Mouse (Mus musculus) cerebellum, adult 11 months (tissue): ENCODE results near the gene Zfp14.
A peak's percentile ranks its signal among the peaks of the same experiment; 100 is the strongest.

Experiments used
- DNase-seq: peaks from one replicate; pipeline ENCODE4 v3.0.0; 2022

Gene Zfp14

DNA sequence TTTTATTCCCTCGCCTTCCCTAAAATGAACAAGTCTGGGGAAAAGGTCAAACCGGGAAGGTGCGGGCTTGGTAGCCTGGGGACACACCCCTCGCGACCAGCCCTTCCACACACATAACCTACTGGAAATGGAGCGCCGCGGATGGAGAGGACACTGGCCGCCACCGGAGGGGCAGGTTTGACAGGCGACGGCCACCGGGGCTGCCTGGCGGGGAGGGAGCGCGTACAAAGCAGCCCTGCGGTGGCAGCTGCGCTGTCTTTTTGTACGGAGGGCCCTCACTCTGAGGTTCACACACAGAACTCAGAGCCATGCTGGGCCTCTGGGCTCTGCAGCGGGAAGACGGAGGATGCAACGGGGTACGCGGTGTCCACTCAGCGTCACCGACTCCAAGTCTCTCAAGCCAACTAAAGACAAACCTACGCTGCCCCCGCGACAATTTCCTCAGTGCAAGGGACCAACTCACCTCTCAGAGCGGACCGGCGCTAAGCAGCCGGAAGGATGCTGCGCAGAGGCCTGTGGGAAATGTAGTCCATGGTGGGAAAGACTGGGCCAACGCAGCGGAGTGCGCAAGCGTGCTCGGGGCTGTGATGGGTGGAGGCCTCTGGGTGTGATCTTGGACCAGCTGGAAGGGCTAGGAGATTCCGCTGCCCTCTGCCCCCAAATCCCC, at the start of gene Zfp14:
Gene Zfp14, minus strand, starts transcription at position 499 of the 667 bp plus-strand sequence.
- peak; percentile 89 for DNase-seq

DNA sequence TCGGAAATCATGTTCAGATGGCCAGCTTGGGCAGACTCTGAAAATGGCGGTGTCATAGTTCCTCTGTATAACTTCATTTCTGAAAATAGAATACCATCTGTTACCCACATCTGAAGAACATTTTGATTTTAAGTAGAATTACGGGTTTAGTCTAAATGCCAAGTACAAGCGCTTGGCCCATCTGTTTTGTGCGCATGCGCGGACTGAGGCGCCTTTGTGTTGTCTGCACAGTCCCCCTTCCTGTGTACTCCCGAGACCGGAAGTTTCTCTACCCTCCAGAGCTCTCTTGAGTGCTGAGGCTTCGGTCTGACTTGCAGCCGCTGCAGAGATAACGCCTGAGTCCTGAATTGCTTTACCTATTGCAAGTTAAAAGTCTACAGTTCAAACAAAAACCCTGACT, 48.1 kb upstream of the Zfp14 start:
- DNase-seq, result peak; percentile 68

DNA sequence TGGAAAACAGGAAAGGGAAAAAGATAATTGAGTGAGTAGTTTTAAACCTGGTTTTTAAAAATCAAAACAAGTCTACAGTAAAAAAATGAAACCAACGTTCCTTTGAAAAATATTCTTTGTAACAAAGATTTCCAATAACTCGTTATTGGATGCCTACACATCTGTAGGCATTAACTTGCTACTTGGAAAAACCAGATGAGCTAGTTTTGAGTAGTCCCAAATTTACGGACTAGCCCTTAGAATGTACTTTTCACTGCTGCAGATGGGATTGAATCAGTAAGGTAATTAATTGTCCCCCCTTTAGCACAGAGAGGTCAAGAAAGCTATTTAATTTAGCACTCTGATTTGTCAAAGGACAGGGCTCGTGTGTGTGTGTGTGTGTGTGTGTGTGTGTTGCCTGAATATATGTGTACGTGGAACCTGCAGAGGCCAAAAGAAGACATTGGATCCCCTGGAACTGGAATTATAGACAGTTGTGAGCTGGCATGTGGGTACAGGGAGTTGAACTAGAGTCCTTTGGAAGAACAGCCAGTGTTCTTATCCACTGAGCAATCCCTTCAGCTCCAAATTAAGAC, 44.5 kb upstream of the Zfp14 start:
- no peak for DNase-seq

DNA sequence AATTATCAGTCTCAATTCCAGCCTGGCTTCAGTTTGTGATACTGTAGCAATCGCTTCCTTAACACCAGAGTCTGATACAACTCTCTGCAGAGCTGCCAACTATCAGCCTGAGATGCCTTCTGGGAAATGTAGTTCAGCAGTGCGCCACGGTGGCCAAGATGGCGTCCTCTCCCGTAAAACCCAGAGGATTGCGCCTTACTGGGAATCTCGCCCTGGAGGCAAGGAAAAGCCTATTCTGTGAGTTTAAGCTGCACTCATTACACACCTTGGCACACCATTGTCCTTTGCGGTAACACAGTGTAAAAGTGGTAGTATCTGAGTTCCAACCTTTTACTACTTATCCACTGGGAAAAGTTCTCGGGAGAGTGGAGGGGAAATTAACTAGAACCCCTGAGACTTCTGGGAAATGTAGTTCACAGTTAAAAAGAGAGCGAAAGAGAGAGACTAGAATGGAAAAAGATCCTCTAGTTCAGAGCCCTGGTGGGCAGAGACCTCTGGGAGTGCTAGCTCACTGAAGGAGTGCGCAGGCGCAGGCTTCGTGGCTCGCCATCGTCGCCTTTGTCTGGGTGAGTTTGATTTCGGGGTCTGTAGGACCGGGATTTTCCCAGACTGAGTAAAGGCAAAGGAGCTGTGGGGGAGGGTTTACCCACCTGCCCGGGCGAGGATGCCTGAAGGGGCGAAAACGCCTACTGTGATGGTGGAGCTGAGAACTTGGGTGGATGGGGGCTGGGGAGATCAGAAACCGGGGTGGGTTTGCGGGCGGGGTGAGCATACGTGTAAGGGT, 43.7 kb upstream of the Zfp14 start, which contains the start of gene Zfp260:
Gene Zfp260, plus strand, starts transcription at position 132 of the 784 bp plus-strand sequence.
- DNase-seq, result peak; percentile 81

DNA sequence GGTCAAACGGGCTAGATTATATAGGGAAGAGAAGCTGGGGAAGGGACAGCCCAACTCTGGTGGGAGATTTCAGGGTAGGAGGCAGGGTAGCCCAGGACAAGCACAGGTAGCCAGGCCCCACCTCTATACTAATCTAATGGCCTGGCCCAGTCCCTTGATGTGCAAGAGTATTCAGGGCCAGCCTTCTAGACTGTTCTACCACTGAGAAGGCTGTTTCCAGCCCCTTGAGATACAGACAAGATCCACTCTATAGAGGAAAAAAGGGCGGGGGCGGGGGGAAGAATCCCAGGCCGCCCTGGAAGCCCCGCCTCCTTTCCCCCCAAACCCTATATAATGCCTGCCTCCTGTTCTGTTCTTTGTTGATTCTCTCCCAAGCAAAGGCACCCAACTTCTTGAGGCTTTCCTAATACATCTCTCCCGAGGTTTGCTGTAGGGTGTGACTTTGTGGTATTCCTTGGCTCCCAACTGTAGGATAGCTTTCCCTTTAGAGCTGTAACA, 42.8 kb upstream of the Zfp14 start:
- no peak for DNase-seq

DNA sequence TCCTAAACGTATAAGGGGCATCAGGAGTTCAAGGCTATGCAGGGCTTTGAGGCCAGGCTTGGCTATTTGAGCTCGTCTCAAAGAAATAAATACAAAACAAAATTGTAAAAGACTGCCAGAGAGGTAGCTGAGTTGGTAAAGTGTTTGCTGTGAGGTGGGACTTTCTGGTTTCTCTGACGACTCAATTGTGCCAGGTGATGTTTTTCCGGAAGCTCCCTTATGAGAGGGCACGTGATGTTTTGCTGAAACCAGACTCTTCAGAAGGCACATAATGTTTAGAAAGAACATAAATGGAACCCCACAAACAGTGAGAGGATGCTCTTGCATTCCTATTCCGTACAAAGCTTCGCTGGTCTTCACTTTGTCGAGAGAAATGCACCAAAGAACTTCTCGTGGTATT, 41.5 kb upstream of the Zfp14 start:
- no peak for DNase-seq

DNA sequence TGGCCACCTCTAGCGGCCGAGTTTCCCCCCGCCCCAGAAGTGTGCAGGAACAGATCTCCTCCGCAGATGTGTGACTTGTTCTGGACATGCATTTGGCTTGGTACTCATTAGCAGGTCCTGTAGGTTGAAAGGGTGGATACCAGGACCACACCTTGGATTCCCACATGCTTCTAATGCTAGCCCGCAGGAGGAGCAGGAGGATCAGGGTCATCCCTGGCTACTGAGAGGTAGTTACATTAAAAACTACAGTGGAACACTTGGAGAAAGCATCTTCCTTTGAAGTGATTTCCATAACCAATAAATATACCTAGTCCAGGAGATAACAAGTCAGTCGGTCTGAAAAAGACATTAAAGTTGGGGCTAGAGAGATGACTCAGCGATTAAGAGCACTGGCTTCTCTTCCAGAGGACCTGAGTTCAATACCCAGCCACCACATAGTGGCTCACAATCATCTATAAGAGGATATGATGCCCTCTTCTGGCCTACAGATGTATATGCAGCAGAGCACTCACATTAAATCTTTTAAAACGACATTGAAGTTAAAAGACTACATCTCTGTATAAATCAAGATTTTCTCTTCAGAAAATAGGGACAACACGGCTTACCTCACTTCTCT, 39.9 kb upstream of the Zfp14 start:
- DNase-seq, result no peak

DNA sequence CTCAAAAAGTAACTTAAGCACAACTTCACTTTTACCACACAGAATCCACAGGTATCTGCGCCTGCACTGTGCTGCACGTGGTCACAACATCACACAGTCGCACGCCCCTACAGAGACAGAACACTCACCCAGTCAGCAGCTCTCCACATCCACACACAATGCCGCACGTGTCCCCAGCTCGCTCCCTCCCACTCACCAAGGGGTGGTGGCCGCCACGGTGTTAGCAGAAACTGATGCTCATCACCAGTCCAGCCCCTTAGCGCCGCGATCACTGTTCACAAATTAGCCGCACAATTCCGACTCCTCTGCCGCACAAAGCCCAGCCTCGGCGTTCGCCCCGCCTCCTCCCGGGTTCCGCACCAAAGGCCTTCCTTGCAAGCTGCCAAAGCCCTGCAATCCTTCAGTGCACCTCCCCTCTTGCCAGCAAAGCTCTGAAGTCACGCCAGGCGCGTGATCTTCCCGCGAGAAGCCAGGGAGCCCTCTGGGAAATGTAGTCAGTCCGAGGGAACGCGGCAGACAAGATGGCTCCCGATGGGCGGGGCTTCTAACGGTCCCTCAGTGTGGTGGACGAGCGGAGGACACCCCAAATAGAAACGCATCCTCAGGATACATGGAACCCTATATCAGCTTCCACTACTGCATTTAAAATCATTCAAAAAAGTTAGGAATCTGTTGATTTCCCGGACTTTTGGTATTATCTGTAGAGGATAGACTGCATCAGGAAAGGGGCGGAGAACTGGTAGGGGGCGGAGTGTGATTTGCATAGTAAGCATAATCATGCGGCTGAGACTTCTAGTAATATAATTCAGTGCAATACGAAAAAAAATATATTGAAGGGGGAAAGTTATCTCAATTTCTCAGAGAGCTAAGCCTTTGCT, 39.2 kb upstream of the Zfp14 start, which contains the start of the genes Gm26920 and Zfp566:
Gene Gm26920, minus strand, starts transcription at position 319 of the 878 bp plus-strand sequence.
Gene Zfp566, minus strand, starts transcription at position 436 of the 878 bp plus-strand sequence.
- peak; percentile 96 for DNase-seq

DNA sequence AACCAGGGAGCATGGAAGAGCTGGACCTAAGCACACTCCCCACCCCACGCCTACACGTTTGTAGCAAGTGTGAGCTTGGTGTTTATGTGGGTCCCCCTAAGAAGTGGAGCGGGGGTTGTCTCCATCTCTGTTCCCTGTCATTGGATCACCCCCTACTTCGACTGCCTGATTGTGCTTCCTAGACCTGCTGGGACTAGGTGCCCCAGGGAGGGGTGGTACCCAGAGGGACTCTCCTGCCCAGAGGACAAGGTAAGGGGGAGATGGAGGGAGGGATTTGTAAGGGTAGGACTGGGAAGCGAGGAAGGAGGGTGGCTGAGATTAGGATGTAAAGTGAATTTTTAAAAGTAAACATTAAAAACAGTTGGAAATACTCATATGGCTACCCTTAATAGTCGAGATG, 38.2 kb upstream of the Zfp14 start:
- no peak for DNase-seq

DNA sequence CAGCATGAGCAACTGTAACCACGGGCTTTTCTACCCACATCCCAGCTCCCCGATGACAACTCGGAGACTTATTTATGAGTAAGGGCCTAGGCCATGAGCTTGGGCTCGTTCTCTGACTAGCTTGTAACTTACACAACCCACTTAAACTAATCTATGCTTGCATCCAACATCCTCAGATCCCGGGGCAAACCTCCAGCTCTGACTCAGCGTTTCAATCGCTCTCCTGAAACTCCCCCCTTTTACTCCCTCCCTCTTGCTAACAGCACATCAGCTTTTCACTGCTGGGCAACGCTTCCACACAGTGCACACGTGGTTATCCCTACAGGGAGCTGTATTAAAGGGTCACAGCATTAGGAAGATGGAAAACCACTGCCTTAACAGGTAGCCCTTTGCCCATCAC, 35.3 kb upstream of the Zfp14 start:
- no peak for DNase-seq

DNA sequence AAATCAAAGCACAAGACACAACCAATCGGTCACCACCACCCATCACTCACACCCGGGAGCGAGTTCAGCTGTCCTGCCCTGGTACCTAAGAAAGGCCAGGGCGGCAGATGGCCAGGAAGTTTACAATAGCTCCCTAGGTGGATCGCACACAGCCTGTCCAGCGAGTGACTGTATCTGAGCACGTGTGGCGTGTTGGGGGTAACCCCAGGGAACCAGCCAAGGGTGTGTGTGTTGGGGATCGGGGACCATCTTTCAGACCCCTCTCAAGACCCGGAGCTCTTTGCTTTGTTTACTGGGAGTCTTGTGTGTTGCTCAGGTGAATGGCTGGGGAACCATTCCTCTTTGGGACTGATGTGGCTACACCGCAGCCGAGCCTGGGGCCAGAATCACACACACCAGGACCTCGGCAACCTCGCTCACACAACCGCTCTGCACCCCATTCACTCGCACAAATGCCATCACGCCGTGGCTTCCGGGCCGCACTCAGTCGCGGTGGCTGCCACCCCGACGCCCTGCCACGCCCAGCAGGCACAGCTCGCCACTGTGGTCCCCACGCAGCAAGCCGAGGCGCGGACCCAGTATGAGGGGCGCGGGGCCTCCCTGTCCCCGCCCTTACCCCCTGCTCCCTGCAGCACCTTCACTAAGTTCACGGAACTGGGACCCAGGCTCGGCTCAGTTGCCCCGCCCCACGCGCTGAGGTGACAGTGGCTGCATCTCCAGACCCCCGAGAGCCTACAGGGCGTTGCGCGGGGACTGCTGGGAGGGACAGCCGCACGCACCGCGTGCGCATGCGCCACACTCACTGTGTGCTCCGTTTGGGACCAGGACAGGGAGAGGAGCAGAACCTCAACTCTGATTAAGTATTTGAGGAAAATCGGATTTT, 21.2 kb upstream of the Zfp14 start, which contains the start of gene Zfp82:
Gene Zfp82, minus strand, starts transcription at position 755 of the 883 bp plus-strand sequence.
- DNase-seq, result peak; percentile 84

DNA sequence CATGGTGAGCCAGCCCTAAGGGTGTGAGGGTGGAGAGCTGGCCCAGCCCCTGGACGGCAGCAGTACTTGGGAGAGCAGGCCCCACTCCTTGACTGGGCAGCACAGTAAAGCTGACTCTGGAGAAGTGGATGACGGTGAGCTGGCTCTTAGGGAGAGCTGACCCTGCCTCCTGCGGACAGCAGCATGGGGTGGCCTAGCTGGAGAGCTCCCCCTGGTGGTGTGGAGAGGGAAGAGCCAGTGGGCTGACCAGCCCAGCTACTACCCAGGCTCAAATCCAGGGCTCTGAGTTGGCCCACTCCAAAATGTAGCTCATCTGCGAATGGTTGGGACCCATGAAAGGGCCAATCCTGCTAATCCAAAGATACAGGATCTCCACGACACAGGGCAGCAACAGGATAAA, 13.4 kb upstream of the Zfp14 start:
- no peak for DNase-seq

DNA sequence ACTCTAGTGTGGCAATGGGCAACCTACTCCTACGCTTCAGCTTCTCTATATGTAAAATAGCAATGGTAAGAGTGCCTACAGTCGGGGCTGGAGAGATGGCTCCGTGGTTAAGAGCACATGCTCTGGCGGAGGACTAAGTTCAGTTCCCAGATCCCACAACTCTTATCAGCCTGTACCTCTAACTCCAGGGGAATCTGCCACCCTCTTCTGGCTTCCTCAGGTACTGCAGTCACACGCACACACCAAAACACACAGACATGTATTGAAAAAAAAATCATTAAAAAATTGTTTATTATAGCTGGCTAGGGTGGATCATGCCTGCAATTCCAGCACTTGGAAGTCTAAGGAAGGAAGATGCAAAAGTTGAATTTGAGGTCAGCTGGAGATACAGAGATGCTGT, 11.3 kb upstream of the Zfp14 start:
- no peak for DNase-seq

DNA sequence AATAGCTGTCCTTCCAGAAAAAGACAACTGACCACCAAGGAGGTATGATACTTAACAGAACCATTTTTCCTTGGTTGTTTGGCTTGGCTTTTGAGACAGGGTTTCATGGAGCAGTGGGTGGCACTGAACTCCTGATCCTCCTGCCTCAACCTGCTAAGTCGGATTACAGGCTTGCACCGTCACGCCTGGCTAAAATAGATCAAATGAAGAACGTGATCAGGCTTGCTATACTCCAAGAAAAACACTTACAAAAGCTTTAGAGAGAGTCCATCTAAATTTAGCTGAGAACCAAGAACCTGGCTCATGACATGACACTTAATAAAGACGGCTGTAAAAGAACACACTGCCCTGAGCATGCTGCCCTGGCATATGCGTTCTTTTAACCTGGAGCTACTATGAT, 9.2 kb upstream of the Zfp14 start:
- DNase-seq, result no peak

DNA sequence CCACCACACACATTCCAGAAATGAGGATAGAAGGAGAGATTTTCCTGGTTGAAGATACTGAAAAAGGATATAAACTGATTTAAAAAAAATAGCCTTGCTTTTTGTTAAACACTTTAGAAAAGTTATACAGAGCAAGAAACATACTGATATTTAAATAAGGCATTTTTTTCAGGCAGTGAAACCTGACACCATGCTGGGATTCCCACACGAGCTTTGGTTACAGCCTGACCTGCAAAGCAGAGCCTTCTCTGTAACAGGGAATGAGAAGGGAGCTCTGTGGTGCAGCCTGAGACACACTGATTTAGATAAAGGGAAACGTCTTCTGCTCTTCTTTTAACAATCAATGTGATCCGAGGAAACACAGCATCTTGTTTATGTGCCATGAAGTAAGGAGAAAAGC, 2.4 kb upstream of the Zfp14 start:
- no peak for DNase-seq

DNA sequence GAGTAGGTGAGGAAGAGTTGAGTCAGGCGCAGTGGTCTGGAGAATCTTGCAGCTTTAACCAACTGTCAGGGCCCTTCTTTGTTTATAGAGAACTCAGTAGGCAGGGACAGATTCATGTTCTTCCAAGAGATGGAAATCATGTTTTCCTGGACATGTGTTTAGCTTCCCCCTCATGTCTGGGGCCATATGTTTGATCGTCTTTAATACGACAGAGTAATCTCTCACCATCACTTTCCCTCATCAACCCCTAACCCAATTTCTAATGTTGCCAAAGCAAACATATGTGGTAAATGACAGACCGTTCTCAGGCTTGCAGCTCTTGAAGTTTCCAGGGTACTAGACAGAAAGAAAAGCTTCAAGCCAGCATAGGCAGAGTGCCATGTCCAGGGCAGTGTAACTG, 3.1 kb downstream of the Zfp14 start:
- DNase-seq, result no peak

DNA sequence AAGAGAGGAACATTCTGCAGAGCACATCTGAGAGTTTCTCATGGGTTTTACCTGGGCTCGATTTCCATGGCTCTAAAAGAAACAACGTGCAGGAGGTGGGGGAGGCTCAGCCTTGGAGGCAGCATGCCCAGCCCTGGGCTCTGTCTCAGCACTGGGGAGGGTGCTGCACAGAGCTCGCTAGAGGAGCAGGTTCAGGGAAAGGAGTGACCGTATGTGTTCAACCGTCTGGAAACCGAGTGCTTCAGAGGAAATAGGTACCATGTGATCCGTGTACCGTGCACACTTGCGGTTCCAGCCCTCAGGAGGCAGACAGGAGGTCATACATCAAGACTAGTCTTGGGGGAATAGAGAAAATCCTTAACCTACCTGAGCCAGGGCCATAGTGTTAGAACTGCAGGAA, 6.8 kb downstream of the Zfp14 start:
- no peak for DNase-seq

DNA sequence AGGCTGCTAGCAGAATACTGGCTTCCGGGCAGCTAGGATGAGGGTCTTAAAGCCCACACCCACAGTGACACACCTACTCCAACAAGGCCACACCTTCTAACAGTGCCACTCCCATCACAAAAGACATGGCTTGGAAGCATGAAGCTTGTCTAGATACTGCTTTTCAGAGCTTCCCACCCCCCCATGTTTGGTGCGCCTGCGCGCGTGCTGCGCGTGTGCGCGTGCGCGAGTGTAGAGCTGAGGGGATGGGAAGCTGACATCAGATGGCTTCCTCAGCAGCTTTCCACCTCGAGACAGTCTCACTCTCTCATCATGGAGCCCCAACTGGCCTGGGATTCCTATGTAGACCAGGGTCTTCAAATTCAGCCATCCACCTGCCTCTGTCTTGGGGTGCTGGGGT, 16.8 kb downstream of the Zfp14 start:
- DNase-seq, result no peak

DNA sequence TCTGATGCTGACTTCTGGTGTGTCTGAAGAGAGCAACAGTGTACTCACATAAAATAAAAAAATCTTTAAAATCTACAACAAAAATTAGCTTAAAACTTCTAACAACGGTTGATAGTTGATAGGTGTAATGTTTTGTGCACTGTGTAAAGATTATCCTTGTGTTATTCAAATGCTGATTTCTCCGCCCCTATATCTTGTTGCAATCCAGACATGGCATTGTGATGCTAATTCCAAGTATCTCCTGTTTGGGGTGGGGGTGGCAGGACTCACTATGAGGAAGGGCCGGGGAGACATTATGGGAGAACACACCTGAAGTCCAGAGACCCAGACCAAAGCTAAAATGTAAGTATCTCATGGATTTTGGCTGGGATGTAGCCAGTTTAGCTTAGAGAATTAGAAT, 19.8 kb downstream of the Zfp14 start:
- DNase-seq, result no peak

DNA sequence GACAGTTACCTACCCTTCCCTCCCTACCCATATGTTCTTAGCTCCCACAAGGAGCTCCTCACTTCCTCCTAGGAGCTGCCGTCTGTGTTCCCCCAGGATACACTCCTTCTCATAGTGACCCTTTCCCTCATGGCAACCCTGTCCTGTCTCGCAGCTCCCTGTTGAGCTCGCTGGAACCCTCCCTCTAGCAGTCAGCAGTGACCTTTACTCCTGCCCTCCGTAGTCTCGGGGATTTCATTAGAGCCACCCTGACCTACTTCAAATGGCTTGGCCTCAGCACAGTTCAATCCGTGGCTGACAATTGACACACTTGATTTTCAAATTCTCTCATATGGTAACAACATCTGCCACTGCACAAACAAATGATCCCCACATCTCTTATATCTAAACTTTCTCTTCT, 20.5 kb downstream of the Zfp14 start:
- no peak for DNase-seq

DNA sequence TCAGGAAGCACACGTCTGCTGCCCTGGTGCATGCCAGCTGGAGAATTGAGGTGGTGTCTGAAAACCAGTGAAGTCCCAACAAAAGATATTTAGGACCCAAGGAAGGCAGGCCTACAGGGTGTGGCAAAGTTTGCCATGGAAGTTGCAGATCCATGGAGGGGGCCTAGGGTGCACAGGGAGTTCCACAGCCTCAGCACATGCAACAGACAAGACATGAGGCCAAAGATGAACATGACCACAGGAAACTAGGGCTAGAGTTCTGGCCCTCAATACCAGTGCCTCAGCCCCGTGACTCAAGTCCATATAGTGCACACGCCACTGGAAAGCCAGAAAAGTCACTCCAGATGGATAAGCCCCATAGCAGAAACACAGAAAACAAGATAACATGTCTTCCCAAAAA, 22.6 kb downstream of the Zfp14 start:
- DNase-seq, result no peak
